ENCODE assay signal across 8 mouse cellular contexts in genomic region chr13:23542999-23543607, GRCm38 (mm10). TPM values are rescaled to one million over a fixed set of nuclear protein-coding genes. Genes with fewer than 3 reads are reported as not detected.
DNase-seq lines count a peak whose midpoint lies in the region; ATAC-seq and TF ChIP-seq lines count a peak whose summit lies in the region.
"Not testable (repeated sequence)": the region's sequence is repeated elsewhere in the genome, so short reads cannot be mapped to it uniquely, and the experiment has no call there.

Gene Hist1h2bh (minus strand): TSS chr13:23543392.

- H3K4me1 ChIP-seq in MEL (ENCODE audit: control insufficient read depth in 1 of 2, insufficient read depth in 2 of 2, low read length in 2 of 2); cerebellum, adult 2 months (ENCODE audit: control insufficient read depth, insufficient read depth, low read length); forebrain, embryonic 15.5 days; lung, adult 2 months (ENCODE audit: control insufficient read depth, insufficient read depth, low read length); neural tube, embryonic 13.5 days (replicated peaks): not testable (repeated sequence)

- not testable (repeated sequence) for TF ChIP-seq EP300 in MEL (IDR thresholded peaks at IDR 0.05; ENCODE audit: low read depth in 1 of 2, low read length in 2 of 2)

- H3K9me3 ChIP-seq in MEL (replicated peaks; ENCODE audit: insufficient read depth, low read length); forebrain, embryonic 15.5 days; neural tube, embryonic 13.5 days: not testable (repeated sequence)

- TF ChIP-seq RAD21 in MEL (IDR thresholded peaks at IDR 0.05; ENCODE audit: low read depth, low read length), result not testable (repeated sequence)

- peaks cover 0 to 18% of the 10 kb centered on the region in 2 experiments; a peak in 2 of 4 replicates for H3K36me3 ChIP-seq in MEL (ENCODE audit: control insufficient read depth in 1 of 2, insufficient read depth in 2 of 2, low read length in 2 of 2)
- not testable (repeated sequence) for H3K36me3 ChIP-seq in forebrain, embryonic 15.5 days; neural tube, embryonic 13.5 days

- intact Hi-C loops in heart, postnatal 36 days (cut with DNase I), result not testable (repeated sequence)

- not testable (repeated sequence) for TF ChIP-seq CTCF in MEL (IDR thresholded peaks at IDR 0.05 in 2 of 3, conservative IDR thresholded peaks at IDR 0.05 in 1 of 3; ENCODE audit: control insufficient read depth in 1 of 3, insufficient read depth in 1 of 3, low read depth in 2 of 3, low read length in 3 of 3, poor library complexity in 1 of 3, severe bottlenecking in 1 of 3); cerebellum, adult 2 months (IDR thresholded peaks at IDR 0.05; ENCODE audit: borderline replicate concordance, insufficient read depth, low read depth, low read length); lung, adult 2 months (IDR thresholded peaks at IDR 0.05; ENCODE audit: insufficient read depth, low read length)

- peak within 1 kb of the TSS; percentile 83 for H3K4me2 ChIP-seq in forebrain, embryonic 15.5 days (replicated peaks)
- H3K4me2 ChIP-seq in neural tube, embryonic 13.5 days, result peak within 1 kb of the TSS; percentile 67

- under 1% methylated on average over 40 of the region's 42 CpGs for WGBS in cerebellum, adult 2 months
- WGBS in forebrain, embryonic 15.5 days, result under 1% methylated on average over 42 of the region's 42 CpGs
- under 1% methylated on average over 36 of the region's 42 CpGs for WGBS in lung, adult 2 months
- under 1% methylated on average over 34 of the region's 42 CpGs for WGBS in neural tube, embryonic 13.5 days

- H3K4me3 ChIP-seq in MEL (ENCODE audit: control insufficient read depth in 1 of 2, insufficient read depth in 1 of 2, low read depth in 2 of 2, low read length in 2 of 2), result peak within 1 kb of the TSS; percentile 47 to 56
- H3K4me3 ChIP-seq in cerebellum, adult 2 months (replicated peaks; ENCODE audit: insufficient read depth, low read depth, low read length), result peak within 1 kb of the TSS; percentile 64
- H3K4me3 ChIP-seq in forebrain, embryonic 15.5 days, result peak within 1 kb of the TSS; percentile 55
- H3K4me3 ChIP-seq in lung, adult 2 months (replicated peaks; ENCODE audit: extremely low read depth, low read depth, low read length), result peak within 1 kb of the TSS; percentile 71
- H3K4me3 ChIP-seq in neural tube, embryonic 13.5 days, result peak within 1 kb of the TSS; percentile 48

- H3K27ac ChIP-seq in MEL (ENCODE audit: control insufficient read depth, low read depth, low read length), result peak within 1 kb of the TSS; percentile 99
- not testable (repeated sequence) for H3K27ac ChIP-seq in cerebellum, adult 2 months (ENCODE audit: insufficient read depth, low read length)
- H3K27ac ChIP-seq in forebrain, embryonic 15.5 days (replicated peaks), result peak within 1 kb of the TSS; percentile 97
- H3K27ac ChIP-seq in neural tube, embryonic 13.5 days (replicated peaks), result peak within 1 kb of the TSS; percentile 92

- DNase-seq in MEL (ENCODE audit: low read depth, low spot score), result peak; percentile 99
- peak; percentile 62 to 76 for DNase-seq in cerebellum, adult 2 months
- peak; percentile 44 to 68 for DNase-seq in heart, postnatal 36 days
- peak; percentile 56 to 86 for DNase-seq in layer of hippocampus, adult 18-20 months (ENCODE audit: low spot score in 2 of 2)
- peak; percentile 67 for DNase-seq in lung, adult 2 months
- DNase-seq in testis, postnatal 14 days (ENCODE audit: low spot score), result peak; percentile 58

- H3K79me2 ChIP-seq in MEL (ENCODE audit: control insufficient read depth, insufficient read depth, low read length, poor library complexity), result not testable (repeated sequence)

- H3K9ac ChIP-seq in MEL (ENCODE audit: control insufficient read depth, low read depth, low read length, poor library complexity, severe bottlenecking), result peak within 1 kb of the TSS; percentile 87
- H3K9ac ChIP-seq in forebrain, embryonic 15.5 days (replicated peaks), result peak within 1 kb of the TSS; percentile 52
- H3K9ac ChIP-seq in neural tube, embryonic 13.5 days, result peak within 1 kb of the TSS; percentile 67

- TF ChIP-seq POLR2A in MEL (IDR thresholded peaks at IDR 0.05; ENCODE audit: control insufficient read depth in 1 of 2, insufficient read depth in 1 of 2, low read depth in 1 of 2, low read length in 2 of 2, poor library complexity in 1 of 2), result peak; percentile 97 to 99
- not testable (repeated sequence) for TF ChIP-seq POLR2A in cerebellum, adult 2 months (IDR thresholded peaks at IDR 0.05; ENCODE audit: borderline replicate concordance, insufficient read depth, low read length)
- TF ChIP-seq POLR2A in lung, adult 2 months (IDR thresholded peaks at IDR 0.05; ENCODE audit: borderline replicate concordance, extremely low read depth, low read depth, low read length), result peak; percentile 35; the same call in 1 of the 2 replicates

- H3K27me3 ChIP-seq in MEL (ENCODE audit: control insufficient read depth in 1 of 2, insufficient read depth in 2 of 2, low read length in 2 of 2); cerebellum, adult 2 months (ENCODE audit: control insufficient read depth, insufficient read depth, low read length); forebrain, embryonic 15.5 days; neural tube, embryonic 13.5 days: not testable (repeated sequence)

- ATAC-seq in forebrain, embryonic 15.5 days (replicated peaks), result peak; percentile 93
- peak; percentile 90 for ATAC-seq in neural tube, embryonic 13.5 days (ENCODE audit: low read depth)

TF ChIP-seq in MEL, 35 proteins besides CTCF, POLR2A, EP300 and RAD21:
- TF ChIP-seq TBP (IDR thresholded peaks at IDR 0.05; ENCODE audit: low read depth, low read length) (peak; percentile 100), GATA1 (IDR thresholded peaks at IDR 0.05; ENCODE audit: low read depth, low read length) (0 out of 2 replicates have a peak, but pooled peaks have one; percentile 10), UBTF (IDR thresholded peaks at IDR 0.05; ENCODE audit: borderline replicate concordance, insufficient read depth, low read depth, low read length) (peak; percentile 94; the same call in 1 of the 2 replicates), POLR2AphosphoS5 (IDR thresholded peaks at IDR 0.05; ENCODE audit: borderline replicate concordance, low read depth, low read length) (peak; percentile 94; the same call in 1 of the 2 replicates)

RNA-seq across cellular contexts. Expression of gene Hist1h2bh, which starts in this region (rescaled TPM):
- total RNA-seq in MEL (2012; rRNA removed), result 275 and 350 TPM in 2 replicates
- polyA plus RNA-seq in MEL (2012; ENCODE audit: insufficient read depth in 1 of 2, insufficient read length in 2 of 2, low read depth in 1 of 2, low replicate concordance in 2 of 2, missing spikeins in 1 of 2), result under 1 TPM in 1 of 2 experiments, not detected in 1; 0.70 TPM
- polyA plus RNA-seq in cerebellum, adult 2 months (2012; rRNA removed), result 0.33 and 0.34 TPM in 2 replicates
- polyA plus RNA-seq in forebrain, embryonic 15.5 days (2015; fragmentation: Nextera tagmentation; extraction: Ambion mirVana), result 0.37 and 0.59 TPM in 2 replicates
- total RNA-seq in heart, postnatal 36 days (2021), result 1 to 10 TPM in 1 of 2 experiments, under 1 TPM in 1; 0.94 to 1.9 TPM
- under 1 TPM; 0.43 to 0.54 TPM for total RNA-seq in layer of hippocampus, adult 18-20 months (2021)
- polyA plus RNA-seq in lung, adult 2 months (2012; rRNA removed), result 0.66 and 0.87 TPM in 2 replicates
- polyA plus RNA-seq in neural tube, embryonic 13.5 days (2015; fragmentation: Nextera tagmentation; extraction: Ambion mirVana), result 0.61 TPM in 1 of 2 replicates, not detected in the other

Comparison
In these comparisons a context has a peak if more than half of its experiments do, and no peak if none do; other contexts are left out.
1. RNA of gene Hist1h2bh (total RNA-seq): 275 to 350 TPM in MEL; 0.94 to 1.9 TPM in heart, postnatal 36 days and 0.43 to 0.54 TPM in layer of hippocampus, adult 18-20 months; every median in the first group is over 10 times any median in the second.
2. Peak in DNase-seq and H3K4me3 ChIP-seq in cerebellum, adult 2 months; RNA of the gene not detected or under 1 TPM.
3. Peak in ATAC-seq, H3K4me3 ChIP-seq, H3K27ac ChIP-seq, H3K9ac ChIP-seq and H3K4me2 ChIP-seq in forebrain, embryonic 15.5 days; RNA of the gene not detected or under 1 TPM.
4. Peak in DNase-seq in layer of hippocampus, adult 18-20 months; RNA of the gene not detected or under 1 TPM.
5. Peak in DNase-seq and H3K4me3 ChIP-seq in lung, adult 2 months; RNA of the gene not detected or under 1 TPM.
6. Peak in ATAC-seq, H3K4me3 ChIP-seq, H3K27ac ChIP-seq, H3K9ac ChIP-seq and H3K4me2 ChIP-seq in neural tube, embryonic 13.5 days; RNA of the gene not detected or under 1 TPM.
7. Peak in every context shown above with its lines, with median percentiles within 50 percentile points of each other: DNase-seq, H3K4me3 ChIP-seq and H3K9ac ChIP-seq.